Comparison of ENCODE assay signal across 25 mouse cellular contexts in genomic region chr8:73920564-73920963, GRCm38 (mm10).
"Had no signal": no experiment of that assay in that cellular context is flagged by ENCODE, and none has a peak within 500 bp of the region (broad histone marks: within the 10 kb centered on the region; RNA-seq: fewer than 3 reads in every experiment).

No protein-coding gene starts in this region.

- DNase-seq: gastrocnemius, postnatal 14 days; gastrocnemius, postnatal 36 days; heart, adult 11 months; heart, adult 2 months; heart, postnatal 14 days; heart, postnatal 36 days; kidney, adult 18-20 months; kidney, adult 8-10 months; kidney, postnatal 10 days; kidney, postnatal 25 days; kidney, postnatal 4 days; liver, embryonic 13.5 days; lung, adult 18-20 months had no signal

- H3K36me3 ChIP-seq: heart, embryonic 13.5 days; heart, embryonic 15.5 days; hindbrain, embryonic 12.5 days; intestine, embryonic 15.5 days; limb, embryonic 10.5 days; limb, embryonic 12.5 days; liver, embryonic 13.5 days had no signal

- H3K4me1 ChIP-seq: heart, embryonic 13.5 days; heart, embryonic 15.5 days; hindbrain, embryonic 12.5 days; intestine, embryonic 15.5 days; limb, embryonic 10.5 days; limb, embryonic 12.5 days; liver, embryonic 13.5 days had no signal

- ATAC-seq: hindbrain, embryonic 16.5 days; inflammation-experienced regulatory T-cells, adult 6 months; intestine, embryonic 15.5 days; intestine, postnatal 0 days had no signal

- H3K9me3 ChIP-seq: heart, embryonic 13.5 days; heart, embryonic 15.5 days; hindbrain, embryonic 12.5 days; intestine, embryonic 15.5 days; limb, embryonic 10.5 days; limb, embryonic 12.5 days; liver, embryonic 13.5 days had no signal

- H3K4me3 ChIP-seq: heart, adult 2 months; heart, embryonic 13.5 days; heart, embryonic 15.5 days; hindbrain, embryonic 12.5 days; intestine, embryonic 15.5 days; layer of hippocampus, adult 2 months; limb, embryonic 10.5 days; limb, embryonic 12.5 days; liver, embryonic 13.5 days had no signal

- H3K9ac ChIP-seq: heart, embryonic 13.5 days; heart, embryonic 15.5 days; hindbrain, embryonic 12.5 days; hindbrain, embryonic 14.5 days; intestine, embryonic 15.5 days; limb, embryonic 12.5 days; liver, embryonic 13.5 days had no signal

- H3K27me3 ChIP-seq: heart, embryonic 13.5 days; heart, embryonic 15.5 days; hindbrain, embryonic 12.5 days; intestine, embryonic 15.5 days; limb, embryonic 12.5 days; liver, embryonic 13.5 days had no signal

- H3K27ac ChIP-seq: heart, adult 2 months; heart, embryonic 13.5 days; heart, embryonic 15.5 days; hindbrain, embryonic 12.5 days; hindbrain, embryonic 14.5 days; intestine, embryonic 15.5 days; layer of hippocampus, adult 2 months; limb, embryonic 10.5 days; limb, embryonic 12.5 days; liver, embryonic 13.5 days had no signal

- H3K4me2 ChIP-seq: heart, embryonic 11.5 days; heart, embryonic 13.5 days; heart, embryonic 15.5 days; hindbrain, embryonic 12.5 days; hindbrain, embryonic 14.5 days; intestine, embryonic 15.5 days; limb, embryonic 12.5 days; liver, embryonic 13.5 days had no signal
